Mouse (Mus musculus) central nervous system, embryonic 11.5 days (tissue): ENCODE measurements around the gene Topbp1. TPM values are rescaled to one million over a fixed set of nuclear protein-coding genes. Genes with fewer than 3 reads are reported as not detected.

Experiments
- polyA plus RNA-seq: library from polyadenylated mRNA; depleted of rRNA; stranded (reverse); fragments of >200 nt; gene quantifications from 2 replicates; pipeline ENCODE4 v1.2.3, GENCODE M21; 2012; rRNA removed

Topbp1 gene
- 108 and 145 TPM in 2 replicates for polyA plus RNA-seq

GRCm38 (mm10) chr9:103304927-103305326, at the start of gene Topbp1, which contains the start of gene 1300017J02Rik:
Gene Topbp1 (plus strand): TSS chr9:103305215.
Gene 1300017J02Rik (minus strand): TSS chr9:103305082.

GRCm38 (mm10) chr9:103365290-103366247, 60.6 kb downstream of the Topbp1 start, which contains the start of gene Cdv3:
Gene Cdv3 (minus strand): TSS chr9:103365840.

Other genes with a start within 250 kb of the Topbp1 start
- 25.5 and 26.3 TPM in 2 replicates for gene Rab6b, start 193.4 kb upstream of the Topbp1 start, polyA plus RNA-seq
- gene Srprb, start 103.1 kb upstream of the Topbp1 start, polyA plus RNA-seq, result 42.8 and 55.2 TPM in 2 replicates
- gene Gm20425, start 74.9 kb upstream of the Topbp1 start, polyA plus RNA-seq, result not detected in 2 replicates
- 53.0 and 123 TPM in 2 replicates for gene Trf, start 74.8 kb upstream of the Topbp1 start, polyA plus RNA-seq
- 4.1 and 4.9 TPM in 2 replicates for gene 1300017J02Rik, start 133 bp upstream of the Topbp1 start, polyA plus RNA-seq
- 126 and 132 TPM in 2 replicates for gene Cdv3, start 60.6 kb downstream of the Topbp1 start, polyA plus RNA-seq
- gene Bfsp2, start 175.2 kb downstream of the Topbp1 start, polyA plus RNA-seq, result 0.99 and 1.2 TPM in 2 replicates